Mouse (Mus musculus) stomach, postnatal 0 days (tissue): ENCODE measurements around the gene Slc38a4.

Source experiments
- CTCF ChIP-seq: IDR thresholded peaks from 2 replicates; pipeline ENCODE4 v1.5.1; 2016; ENCODE audit warnings: antibody characterized with exemption, low read depth, mild to moderate bottlenecking, moderate library complexity
- EP300 ChIP-seq: optimal IDR thresholded peaks from 2 replicates; pipeline ENCODE3; 2016; ENCODE audit warnings: antibody characterized with exemption

DNA sequence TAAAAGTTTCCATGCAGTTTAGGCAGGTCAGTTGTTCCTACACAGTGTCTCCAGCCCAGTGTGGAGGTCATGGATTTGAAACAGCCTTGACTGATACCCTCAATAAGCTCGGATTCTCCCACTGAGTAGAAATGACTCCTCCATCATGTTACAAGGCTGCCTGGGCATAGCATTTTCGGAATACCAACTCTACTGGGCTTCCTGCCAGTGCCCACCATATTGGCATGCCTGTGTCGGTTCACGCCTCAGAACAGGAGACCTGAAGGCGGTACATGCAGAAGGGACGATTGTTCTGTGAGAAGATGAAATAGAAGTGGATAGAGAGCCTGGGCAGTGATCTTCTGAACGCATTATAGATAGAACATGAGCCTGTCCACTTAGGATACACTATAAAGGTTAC lies 53.9 kb downstream of the Slc38a4 start:
- TF ChIP-seq EP300 (no peak), CTCF (no peak)
